Mouse (Mus musculus) bone marrow, adult 2 months (tissue): ENCODE data around the gene Sesn2.

Source experiments
- CTCF ChIP-seq: fragments of 200-500 bp; IDR thresholded peaks from 2 replicates; pipeline ENCODE4 v1.5.1; 2011; ENCODE audit warnings: low read length, control low read depth; ENCODE audit not compliant: control insufficient read depth, insufficient read depth
- POLR2A ChIP-seq: fragments of 200-500 bp; IDR thresholded peaks from 2 replicates; pipeline ENCODE4 v1.6.1; 2011; ENCODE audit warnings: low read depth, mild to moderate bottlenecking, control low read depth, low read length, borderline replicate concordance; ENCODE audit not compliant: control insufficient read depth

- TF ChIP-seq CTCF (no peak), POLR2A (peak; percentile 83)
These were observed 25.3 kb upstream of the Sesn2 start, which contains the start of gene Dnajc8 for GRCm38 (mm10) chr4:132535406-132536121.
